Mouse (Mus musculus): Measurements from ENCODE around the gene Rprd1b.

The Rprd1b gene

DNA sequence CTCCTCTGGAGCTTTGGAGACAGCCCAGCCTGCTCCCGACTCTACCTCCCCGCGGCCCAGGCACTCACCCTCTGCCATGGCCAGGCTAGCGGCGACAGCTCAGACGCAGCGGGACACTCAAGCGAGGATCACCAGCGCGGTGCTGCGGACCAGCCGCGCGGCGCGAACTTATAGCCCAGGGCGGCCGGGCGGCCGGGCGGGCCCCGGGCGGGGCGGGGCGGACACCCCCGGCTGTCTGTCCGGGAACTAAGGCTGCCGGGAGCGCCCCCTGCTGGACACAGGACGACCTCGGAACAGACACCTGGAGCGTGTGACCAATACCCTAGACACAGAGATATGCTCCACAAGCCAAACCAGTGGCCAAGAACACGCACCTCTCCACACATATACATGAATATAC lies 117.9 kb downstream of the Rprd1b start, which contains the start of gene Tgm2:
Gene Tgm2, minus strand, starts transcription at position 214 of the 400 bp plus-strand sequence.
- DNase-seq (ENCODE audit: low spot score in 2 of 2) = peak; percentile 90 to 95

DNA sequence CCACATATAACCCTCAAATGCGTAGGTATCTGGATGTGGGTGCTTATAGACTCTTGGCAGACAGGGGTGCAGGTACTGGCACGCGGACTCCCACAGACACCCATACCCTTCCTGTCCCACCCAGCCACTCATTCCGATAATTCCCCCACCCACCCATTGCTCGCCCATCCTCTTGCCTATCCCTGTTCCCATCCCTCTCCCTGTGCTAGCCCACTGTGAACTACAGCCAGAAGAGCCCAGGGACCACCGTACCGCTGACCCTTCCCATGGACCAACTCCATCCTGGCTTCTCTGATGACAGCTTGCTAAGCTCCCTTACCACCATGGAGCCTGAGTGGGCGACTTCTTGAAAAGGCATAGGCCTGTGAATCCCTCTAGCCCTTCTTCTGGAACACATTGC lies 118.7 kb downstream of the Rprd1b start:
- DNase-seq (ENCODE audit: low spot score in 2 of 2) = no peak

DNA sequence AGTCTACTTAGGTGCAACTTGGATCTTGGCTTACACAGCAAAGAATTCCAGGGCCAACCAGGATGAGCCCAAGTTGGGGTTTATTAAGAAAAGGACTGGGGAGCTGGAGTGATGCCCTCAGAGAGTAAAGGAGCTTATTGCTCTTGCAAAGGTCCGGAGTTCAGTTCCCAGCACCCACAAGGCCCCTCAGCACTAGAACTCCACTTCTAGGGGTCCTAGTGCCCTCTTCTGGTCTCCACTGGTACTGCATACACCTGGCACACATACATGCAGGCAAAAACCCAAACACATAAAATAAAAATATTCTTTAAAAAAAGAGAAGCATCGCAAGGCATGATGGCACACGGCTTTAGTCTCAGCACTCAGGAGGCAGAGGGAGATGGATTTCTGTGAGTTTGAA lies 122.8 kb downstream of the Rprd1b start:
- no peak for DNase-seq (ENCODE audit: low spot score in 2 of 2)

DNA sequence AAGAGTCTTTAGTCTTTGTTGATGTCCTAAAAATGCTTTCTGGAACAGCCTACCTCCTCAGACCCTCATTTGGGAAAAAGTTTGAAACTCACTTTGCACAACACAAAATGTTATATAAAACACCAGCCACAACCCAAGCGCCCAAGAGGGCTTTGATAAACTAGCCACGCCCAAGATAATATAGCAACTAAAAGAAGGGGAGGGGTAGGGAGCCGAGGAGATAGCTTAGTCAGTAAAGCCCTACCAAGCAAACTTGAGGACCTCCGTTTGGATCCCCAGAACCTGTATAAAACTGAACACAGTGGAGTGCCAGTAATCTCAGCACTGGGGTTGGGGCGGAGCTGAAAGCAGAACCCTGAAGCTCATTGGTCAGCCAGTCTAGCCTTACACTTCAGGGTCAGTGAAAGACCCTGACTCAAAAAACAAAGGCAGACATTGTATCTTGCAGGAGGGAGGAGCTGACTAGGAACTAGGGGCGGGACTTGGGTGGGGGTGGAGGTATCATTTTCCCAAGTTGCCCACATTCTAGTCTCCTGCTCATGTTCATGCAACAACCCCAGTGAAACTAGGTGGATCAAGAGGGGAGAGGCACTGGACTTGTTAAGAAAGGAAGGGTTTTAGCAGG lies 124.5 kb downstream of the Rprd1b start:
- DNase-seq (ENCODE audit: low spot score in 2 of 2) = no peak

DNA sequence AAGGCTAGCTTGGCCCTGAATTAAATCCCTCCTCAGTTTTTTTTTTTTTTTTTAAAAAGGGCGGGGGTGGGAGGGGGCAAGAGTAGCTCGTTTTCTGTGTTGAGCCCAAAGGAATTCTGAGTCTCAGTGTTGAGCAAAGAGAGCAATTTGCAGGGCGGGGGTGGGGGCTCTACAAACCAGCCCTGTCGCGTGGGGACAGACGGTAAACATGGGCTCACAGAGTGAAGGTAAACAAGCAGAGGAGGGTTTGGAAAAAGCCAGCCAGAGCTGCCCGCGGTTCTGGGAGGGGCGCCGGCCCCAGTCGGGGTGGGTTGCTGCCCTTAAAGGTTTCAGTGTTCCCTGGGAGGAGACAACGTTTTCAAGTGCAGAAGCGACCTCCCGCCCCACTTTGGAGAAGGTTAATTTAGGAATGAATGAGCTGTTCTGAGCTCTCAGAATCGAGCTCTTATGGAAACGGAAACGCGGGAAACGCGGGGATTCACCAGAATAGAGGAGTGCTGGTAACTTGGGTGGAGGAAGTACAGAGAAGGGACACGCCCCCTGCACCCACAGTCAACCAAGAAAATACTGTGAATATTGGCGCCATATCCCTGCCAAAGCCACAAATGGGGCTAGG lies 125.5 kb downstream of the Rprd1b start:
- no peak for DNase-seq (ENCODE audit: low spot score in 2 of 2)

DNA sequence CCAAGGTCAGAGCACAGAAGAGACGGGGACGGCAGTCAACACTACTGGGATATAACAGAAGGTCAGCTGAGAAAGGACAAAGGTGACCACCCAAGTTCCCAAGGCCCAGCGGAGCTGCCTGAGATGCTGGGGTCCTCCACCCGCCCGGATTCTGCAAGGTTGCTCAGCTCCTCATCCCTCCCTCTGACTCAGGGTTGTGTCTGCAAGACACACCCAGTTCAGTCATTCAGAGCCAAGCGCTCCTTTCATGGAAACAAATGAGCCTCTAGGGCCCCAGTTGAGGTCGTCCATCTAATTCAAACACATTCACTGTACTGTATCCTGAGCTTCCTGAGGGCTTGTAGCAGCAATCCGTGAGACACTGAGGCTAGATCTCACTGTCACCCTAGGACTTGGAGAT lies 126.3 kb downstream of the Rprd1b start:
- no peak for DNase-seq (ENCODE audit: low spot score in 2 of 2)

DNA sequence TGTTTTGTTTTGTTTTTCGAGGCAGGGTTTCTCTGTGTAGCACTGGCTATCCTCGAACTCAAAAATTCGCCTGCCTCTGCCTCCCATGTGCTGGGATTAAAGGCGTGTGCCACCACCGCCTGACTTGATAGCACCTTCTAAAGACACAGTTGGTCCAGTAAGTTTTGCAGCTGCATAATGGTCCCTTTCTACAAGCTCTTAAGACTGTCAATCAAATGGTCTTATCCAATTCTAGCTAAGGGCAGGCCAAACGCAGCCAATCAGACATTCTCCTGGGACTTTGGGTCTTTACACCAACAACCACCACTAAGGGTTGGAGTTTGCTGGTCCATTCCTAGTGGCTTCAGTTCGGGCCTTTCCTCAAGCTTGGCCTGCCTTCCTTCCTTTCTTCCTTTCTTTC lies 126.8 kb downstream of the Rprd1b start:
- DNase-seq (ENCODE audit: low spot score in 2 of 2) = no peak

DNA sequence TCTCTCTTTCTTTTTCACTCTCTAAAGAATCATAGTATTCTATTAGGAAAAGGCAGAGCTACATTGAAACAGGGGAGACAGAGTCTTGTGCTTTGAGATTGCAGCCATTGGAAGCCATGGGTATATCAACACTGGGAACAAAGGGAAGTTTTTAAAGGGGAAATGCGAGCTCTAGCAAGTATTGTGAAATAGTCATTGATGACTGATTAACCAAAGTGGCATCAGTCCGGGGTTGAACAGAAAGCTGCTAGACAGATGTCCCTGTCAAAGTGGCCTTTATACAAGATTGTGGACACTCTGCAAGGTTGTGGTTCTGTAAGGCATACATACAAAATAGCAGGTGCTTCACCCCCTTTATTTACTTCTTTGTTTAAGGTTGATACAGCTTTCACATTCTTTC lies 127.3 kb downstream of the Rprd1b start:
- DNase-seq (ENCODE audit: low spot score in 2 of 2) = no peak

DNA sequence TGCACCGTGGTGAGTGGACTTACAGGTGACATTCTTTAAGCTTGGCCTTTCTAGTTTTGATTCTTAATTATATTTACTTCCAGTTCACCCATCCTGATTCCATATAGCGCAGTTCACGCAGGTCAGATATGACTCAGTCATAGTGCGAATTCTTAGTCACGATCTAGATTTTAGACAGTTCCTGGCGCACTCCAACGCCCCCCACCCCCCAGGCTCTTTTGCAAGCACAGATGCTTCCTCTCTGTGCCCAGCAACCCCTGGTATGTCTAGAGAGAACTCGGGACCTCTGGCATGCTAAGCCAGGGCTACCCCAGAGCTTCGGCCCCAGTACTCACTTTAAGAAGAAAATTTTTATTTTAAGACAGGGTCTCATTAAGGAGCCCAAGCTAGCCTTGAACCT lies 128.2 kb downstream of the Rprd1b start:
- DNase-seq (ENCODE audit: low spot score in 2 of 2) = no peak

DNA sequence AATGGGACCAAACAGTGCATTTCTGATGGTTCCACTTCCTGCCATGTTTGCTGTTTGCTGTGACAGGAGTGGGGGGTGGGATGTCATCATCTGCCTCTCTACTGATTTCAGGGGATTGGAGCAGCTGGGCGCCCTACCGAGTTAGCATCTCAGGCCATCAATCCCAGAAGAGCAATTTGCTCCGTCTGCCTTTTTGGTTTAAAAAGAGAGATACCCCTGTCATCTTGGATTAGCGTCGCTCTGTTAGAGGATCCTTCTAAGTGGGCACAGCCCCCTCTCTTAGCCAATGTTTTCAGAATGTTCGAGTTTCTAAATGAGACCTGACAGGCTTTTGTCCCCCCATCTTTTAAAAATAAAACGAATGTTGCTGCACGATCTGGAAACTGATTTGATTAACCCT lies 129.4 kb downstream of the Rprd1b start:
- DNase-seq (ENCODE audit: low spot score in 2 of 2) = no peak

DNA sequence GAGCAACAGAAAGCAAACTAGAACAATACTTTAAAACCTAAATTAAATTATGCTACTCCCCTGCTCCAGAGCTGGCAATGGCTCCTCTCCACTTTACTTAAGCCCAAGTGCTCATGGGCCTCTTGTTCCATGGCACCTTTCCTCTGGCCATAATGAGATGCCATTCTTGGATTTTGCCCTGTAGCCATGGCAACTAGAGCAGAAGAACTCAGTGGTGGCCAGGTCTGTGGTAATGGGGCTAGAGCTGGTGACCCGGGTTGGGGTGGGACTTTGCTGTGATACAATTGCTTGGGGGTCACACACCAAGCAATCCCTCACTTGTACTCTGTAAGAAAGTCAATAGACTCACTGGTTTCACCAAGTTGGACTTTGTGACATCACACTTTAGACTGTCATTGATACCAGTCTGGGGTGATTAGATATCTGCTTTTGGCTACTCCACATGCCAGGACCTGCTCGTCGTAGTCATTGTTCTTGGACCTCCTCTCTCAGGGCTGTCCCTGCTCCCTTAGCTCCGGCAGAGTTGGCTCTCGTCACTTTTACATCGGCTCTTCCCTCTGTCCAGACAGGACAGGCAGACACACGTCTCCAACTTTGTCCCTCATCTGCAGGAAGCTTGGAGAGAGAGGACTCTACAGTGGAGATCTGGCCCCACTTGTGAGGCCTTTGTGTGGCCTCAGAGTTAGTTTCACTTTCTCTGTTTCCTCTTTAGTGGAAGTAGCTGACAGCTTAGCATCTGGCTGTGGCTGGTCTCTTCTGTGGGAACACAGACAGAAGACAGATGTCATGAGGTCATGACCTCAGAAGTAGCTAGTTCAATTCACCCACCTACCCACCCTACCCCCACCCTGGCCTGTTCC lies 131.3 kb downstream of the Rprd1b start:
- DNase-seq (ENCODE audit: low spot score in 2 of 2) = no peak

DNA sequence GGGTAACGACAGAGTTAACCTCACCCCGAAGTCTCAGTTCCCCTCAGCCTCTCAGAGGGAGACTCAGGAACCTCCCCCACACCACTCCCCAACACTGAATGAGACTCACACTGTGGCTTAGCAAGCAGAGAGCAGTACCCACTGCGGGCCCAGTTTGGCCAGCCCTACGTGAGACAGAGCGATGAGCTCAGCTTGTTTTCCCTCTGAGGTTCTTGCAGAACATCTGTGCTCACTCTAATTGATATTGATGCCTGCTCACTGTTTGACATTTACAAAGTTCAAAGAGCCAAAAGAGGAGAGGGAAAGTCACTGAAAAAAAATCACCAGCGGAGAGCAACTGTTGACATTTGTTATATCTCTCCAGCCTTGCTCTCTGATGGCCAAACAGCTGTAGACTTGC lies 133.5 kb downstream of the Rprd1b start:
- no peak for DNase-seq (ENCODE audit: low spot score in 2 of 2)

DNA sequence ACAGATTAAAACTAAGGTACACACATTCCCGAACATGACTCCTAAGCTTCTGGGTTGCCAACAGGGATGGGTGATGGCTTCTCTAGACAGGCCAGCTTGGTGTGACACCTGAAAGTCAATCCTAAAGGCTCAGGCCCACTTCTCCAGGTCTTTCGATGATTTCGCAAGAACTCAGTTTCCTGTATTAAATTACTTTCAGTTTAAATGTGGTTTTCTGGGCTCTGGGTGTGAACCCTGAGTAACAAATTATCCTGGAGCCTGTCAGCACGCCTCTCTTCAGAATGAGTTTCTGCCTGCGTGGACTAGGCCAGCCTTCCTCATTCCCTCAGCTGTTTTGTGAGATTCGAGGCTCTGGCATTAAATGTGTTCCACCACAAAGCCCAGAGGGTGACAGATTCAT lies 134.7 kb downstream of the Rprd1b start:
- DNase-seq (ENCODE audit: low spot score in 2 of 2) = no peak

DNA sequence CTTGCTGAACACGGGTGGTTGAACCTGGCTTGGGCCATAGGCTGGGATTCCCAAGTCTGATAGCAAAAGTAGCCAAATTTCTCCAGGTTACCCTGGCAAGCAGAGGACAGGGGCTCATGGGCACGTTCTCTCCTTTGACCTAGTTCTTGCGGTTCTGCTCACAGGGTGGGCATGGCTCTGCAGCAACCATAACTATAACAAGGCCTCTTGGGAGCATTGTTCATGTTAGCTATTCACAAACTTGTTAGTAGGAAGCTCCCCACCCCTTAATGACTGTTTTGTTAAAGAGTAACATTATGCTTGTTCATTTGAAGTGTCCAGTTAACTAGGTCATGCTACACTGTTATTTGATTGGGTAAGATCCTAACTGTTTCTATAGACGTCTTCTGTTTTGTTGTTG lies 137.5 kb downstream of the Rprd1b start:
- DNase-seq (ENCODE audit: low spot score in 2 of 2) = no peak

DNA sequence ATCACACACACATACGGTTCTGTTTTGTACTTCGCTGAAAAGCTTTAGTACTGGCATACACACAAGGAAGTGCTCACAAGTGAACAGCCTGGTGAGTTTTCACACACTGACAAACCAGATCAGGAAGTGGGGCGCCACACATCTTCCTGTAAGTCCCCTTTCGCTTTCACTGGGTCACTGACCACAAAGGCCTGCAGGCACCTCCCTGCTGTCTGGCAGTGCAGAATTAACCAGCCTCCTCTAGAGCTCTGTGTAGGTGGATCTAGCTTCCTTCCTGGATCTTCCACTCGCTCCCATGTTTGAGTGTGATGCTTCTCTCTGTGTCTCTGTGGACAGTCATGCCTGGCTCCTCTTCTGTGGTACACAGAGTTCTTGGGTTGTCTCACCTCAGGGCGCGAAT lies 138.3 kb downstream of the Rprd1b start:
- no peak for DNase-seq (ENCODE audit: low spot score in 2 of 2)

DNA sequence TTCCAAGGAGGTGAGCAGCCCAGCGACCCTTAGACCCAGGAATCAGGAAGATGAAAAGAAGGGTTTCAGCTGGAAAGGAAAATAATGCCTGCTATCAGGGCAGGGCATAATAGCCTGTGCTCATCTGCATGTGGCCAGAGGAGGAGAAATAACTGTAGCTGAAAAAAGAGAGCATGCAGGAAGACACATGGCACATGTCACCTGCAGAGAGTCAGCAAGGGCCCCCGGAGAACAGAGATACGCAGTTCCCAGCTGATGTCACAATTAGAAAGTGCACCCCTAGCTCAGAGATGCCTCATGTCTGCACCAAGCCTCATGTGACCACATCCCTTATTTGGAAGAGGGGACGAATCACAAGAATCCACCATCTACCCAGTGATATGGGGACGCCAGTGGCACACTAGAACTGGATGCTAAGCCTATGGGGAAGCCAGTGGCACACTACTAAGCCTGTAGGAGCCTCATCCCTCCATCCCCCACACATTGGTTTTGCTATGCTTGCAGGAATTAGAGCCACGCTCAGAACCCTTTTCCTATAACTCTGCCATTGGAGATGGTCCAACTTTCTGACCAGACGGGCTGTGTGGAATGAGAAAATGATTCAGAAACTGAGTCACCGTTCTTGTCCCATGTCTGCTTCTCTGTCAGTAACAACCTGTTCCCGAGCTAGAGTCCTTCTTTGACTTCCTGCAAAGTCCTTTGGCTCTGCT lies 139.4 kb downstream of the Rprd1b start:
- DNase-seq (ENCODE audit: low spot score in 2 of 2) = no peak

DNA sequence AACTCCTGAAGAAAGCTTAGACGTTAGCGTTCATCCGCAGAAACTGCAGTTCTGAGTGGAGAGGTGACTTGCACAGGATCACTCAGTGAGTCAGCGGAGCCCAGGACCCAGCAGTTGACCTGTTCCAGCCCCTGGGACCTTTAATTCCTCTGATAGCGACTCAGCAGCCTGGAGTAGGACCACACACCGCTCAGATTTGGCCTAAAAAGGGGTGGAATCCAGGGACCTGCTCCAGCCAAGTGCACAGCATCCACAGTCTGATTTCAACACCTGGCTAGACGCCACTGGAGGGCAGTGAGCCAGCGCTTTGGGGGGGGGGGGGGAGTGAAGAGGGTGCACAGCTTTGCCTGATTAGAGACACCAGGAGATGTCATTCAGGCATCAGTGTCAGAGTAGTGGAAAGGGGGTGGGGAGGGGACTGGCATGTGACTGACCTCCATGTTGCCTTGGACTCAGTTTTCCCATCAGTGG lies 140.5 kb downstream of the Rprd1b start:
- DNase-seq (ENCODE audit: low spot score in 2 of 2) = no peak

DNA sequence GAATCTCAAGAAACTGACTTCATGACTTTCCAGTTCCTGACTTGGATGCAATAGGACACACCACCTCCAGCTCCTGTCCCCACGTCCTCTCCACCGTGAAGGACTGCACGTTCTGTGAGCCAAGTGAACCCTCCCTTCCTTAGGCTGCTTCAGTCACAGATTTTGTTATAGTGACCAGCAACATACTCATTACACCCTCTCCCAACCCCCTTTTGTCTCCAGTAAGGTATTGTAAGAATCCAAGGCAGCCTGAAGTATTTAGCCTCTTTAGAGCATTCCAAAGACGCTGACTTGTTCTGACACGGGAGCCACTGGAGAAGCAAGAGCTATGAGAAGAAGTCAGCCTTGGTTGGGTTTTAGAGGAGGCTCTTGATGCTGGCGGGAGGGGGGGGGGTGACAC lies 141.1 kb downstream of the Rprd1b start:
- DNase-seq (ENCODE audit: low spot score in 2 of 2) = no peak

DNA sequence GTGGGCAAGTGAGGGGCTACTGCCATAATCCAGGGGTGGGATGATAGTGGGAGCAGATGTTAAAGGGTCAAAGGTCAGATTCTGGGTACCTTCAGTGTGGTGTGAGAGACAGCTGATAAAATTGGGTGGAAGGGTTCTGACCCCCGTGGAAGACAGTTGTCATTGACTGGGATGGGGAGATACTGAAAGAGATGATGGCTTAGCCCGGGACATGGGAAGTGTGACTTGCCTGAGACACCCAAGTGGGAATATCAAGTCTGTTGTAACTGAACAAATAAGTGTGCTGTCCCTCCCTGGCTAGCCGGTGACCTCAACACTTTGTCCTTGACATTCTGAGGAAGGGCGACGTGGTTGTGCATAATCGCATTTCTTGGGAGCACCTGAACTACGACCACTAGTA lies 141.5 kb downstream of the Rprd1b start:
- no peak for DNase-seq (ENCODE audit: low spot score in 2 of 2)

DNA sequence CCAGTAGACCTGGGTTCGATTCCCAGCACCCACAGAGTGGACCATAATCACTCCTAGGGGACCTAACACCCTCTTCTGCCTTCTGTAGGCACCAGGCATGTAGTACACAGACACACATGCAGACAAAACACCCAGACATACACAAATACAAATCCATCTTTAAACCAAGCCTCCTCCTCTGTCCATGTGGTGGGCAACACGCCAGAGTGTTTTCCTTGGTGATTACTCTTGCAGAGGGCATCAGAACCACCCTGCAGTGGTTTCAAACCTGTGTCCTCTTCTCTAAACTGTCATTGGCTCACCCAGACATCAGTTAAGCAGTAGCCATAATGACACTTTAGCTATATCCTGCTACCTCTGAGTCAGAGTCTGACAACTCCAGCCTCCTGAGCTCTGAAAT lies 142.1 kb downstream of the Rprd1b start:
- no peak for DNase-seq (ENCODE audit: low spot score in 2 of 2)

DNA sequence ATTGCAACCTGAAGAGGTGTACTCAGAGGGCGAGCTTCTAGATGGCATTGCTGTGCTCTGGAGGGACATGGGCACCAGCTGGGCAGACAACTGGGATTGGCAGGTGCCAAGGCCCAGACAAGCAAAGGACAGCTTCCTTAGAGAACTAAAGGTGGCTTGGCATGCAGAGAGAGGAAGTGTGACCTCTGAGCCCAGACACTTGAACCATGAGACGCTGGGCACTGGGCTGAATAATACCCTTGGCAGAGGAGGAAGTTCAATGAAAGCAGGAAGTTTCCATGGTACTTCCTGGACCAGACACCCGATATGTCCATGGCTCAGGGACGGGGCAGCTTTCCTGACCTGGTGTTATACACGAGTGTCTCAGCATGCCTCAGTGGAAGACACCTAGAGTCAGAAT lies 146.1 kb downstream of the Rprd1b start:
- no peak for DNase-seq (ENCODE audit: low spot score in 2 of 2)

DNA sequence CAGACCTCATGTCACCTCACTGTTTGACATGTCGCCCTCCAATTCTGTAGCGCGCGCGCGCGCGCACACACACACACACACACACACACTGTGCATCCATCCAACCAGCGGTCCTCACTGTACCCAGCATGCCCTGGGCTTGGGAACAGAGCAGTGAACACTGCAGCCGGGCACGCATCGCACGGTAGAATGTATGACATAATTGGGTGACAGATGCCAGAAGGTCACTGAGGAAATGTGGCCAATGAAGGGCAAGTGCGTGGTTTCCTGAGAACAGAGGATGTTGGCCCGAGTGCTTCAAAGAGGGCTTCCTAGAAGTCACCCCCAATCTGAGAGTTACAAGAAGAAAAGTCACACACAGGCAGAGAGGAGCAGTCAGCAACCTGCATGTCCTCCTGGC lies 146.7 kb downstream of the Rprd1b start:
- DNase-seq (ENCODE audit: low spot score in 2 of 2) = no peak
